Mouse (Mus musculus) right cerebral cortex, adult 18-20 months (tissue): ENCODE data around the gene Arhgap8.
"Not testable (repeated sequence)": the region's sequence is repeated elsewhere in the genome, so short reads cannot be mapped to it uniquely, and the experiment has no call there.

ENCODE experiments used
- DNase-seq: peaks from one replicate; pipeline ENCODE4 v3.0.0; 2022; ENCODE audit warnings: mixed read lengths

The Arhgap8 gene

DNA sequence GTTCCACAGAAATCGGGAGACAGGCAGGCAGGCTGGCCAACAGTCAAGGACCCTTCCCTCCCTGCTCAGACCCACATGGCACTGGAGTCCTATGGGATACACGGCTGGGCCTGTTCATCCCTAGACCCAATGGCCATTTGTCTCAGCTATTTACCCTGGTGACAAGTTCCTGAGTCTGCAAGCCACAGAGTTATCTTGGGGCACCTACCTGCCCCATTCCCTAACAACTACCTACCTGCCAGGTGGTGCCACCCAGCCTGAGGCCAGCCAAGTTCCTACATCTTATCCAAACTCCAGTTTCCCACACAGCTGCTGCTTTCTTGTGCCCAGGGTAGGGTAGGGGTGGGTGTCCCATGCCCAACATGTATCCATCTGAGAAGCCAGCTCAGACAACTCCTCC is 21.7 kb upstream of the Arhgap8 start:
- no peak for DNase-seq

GRCm38 (mm10) chr15:84700147-84700794 is 19.6 kb upstream of the Arhgap8 start:
- peak; percentile 24 for DNase-seq

DNA sequence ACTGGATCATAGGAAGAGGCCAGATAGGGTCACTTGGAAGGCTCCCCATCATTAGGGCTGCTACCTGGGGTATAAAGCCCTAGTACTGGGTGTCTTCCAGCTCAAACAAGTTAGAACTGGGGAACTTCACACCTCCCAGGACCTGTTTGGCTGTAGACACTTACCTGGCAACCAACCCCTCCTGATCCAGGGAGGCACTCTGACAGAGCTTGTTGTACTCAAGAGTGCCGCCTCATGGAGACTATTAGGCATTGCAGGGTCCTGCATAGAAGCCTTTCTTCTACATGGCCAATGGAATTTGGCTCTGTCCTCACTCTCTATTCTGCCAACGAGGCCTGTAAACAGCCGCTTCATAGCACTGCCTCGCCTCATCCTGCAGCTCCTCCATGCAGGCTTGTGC is 17.9 kb upstream of the Arhgap8 start:
- no peak for DNase-seq

GRCm38 (mm10) chr15:84702391-84703345 is 17.2 kb upstream of the Arhgap8 start:
- DNase-seq = no peak

DNA sequence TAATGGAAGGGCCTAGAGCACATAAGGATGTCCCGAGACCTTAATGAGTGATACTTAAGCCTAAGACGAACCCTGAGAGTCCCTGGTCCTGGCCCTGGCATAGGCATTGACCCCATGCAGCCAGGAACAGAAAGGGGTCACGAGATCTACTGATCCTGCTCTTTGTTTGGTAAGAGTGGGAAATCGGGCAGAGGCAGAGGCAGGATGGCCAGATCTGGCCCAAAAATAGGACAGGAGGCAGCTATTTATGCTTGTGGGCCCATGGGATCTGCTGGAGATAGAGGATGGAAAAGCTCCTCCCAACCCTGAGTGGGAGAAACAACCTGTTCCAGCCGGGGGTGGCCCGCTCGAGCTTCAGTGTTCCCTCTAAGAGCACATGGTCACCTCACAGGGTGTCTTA is 15.9 kb upstream of the Arhgap8 start:
- DNase-seq = no peak

- DNase-seq = no peak
Measured at GRCm38 (mm10) chr15:84705351-84705901, 14.4 kb upstream of the Arhgap8 start.

DNA sequence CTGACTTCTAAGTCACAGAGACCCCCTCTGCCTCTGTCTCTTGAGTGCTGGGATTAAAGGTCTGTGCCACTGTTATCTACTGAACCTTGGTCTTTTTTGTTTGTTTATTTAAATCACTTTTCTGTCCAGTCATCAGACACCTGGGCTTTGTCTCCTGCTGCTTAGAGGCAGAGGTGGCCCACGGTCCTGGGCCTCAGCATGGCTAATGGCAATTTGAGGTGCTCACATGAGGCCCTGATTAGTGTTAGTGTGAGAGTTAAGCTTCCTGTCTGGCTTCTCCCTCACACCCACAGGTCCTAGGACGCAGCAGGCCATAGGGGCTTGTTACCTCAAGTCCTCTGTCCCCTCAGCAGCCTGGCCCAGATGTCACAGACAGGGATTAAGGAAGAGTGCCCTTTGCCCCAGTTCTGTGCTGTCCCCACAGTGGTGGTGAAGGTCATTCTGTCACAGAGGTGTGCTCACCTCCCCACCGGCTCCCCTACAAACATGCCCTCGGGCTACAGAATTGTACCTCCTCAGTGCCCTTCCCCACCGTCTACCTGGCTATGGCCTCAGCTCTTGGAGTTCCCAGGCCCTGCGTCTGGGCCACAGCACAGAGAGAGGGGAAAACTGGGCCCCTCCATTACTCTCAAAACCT is 12.8 kb upstream of the Arhgap8 start:
- no peak for DNase-seq

GRCm38 (mm10) chr15:84712566-84713405 is 7.1 kb upstream of the Arhgap8 start:
- DNase-seq = no peak

DNA sequence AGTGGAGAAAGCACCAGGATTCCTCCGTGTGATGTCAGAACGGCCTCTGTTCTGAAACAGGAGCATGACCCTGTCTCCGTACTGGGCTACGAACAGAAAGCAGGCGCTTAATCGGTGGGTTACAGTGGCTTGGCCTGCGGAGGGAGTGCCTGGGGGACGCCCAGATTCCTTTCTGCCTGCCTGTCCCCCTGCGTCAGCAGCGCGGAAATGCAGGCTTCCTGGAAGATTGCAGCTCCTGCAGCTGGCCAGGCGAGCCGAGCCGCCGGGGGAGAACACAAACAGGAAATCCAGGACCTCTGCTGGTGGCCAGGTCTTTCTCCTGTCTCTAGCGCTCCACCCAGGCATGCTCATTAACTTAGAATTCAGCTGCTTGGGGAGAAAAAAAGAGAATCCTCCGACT is 5.1 kb upstream of the Arhgap8 start:
- DNase-seq = peak; percentile 27

- DNase-seq = no peak
Measured at GRCm38 (mm10) chr15:84715132-84715531, 4.7 kb upstream of the Arhgap8 start.

- DNase-seq = not testable (repeated sequence)
Measured at GRCm38 (mm10) chr15:84717570-84718270, 2.1 kb upstream of the Arhgap8 start.

DNA sequence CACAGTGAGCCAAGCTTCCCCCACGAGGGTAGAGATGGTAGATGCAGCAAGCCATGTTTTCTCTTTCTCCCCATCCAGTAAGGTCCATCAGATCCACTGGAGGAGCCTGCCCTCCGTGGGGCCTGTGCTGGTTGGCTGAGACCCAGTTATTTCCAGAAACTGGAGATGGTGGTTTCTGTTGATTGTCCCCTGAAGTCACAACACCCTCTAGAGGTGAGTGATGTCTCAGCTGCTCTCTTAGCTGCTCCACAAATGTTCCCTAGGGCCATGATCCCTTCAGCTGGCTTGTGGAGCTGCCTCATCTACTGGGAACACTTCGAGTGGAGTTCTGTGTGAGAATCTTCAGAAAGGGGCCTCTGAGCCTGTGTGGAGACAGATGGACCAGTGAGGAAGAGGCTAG is 1.1 kb upstream of the Arhgap8 start:
- no peak for DNase-seq

- no peak for DNase-seq
Measured at GRCm38 (mm10) chr15:84720291-84721204, 696 bp downstream of the Arhgap8 start.

- not testable (repeated sequence) for DNase-seq
Measured at GRCm38 (mm10) chr15:84723656-84724055, 3.8 kb downstream of the Arhgap8 start.

DNA sequence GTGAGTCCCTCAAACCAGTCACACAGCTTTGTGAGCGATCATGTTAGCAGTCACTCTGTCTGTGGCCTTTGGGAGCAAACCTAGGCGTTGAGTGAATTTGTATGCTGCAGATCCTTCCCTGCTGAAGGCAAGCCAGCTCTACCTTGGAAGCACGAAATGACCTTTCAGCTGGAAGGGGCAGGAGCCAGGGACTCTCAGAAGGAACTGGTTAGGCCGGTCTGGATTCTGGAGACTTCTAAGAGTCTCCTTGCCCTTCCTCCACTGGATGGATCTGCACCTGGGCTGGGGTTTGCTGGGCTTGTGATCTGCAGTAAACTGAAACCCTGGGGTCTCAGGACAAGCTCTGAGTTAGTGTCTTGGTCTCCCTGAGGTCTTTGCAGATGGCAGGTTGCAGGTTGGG is 4.3 kb downstream of the Arhgap8 start:
- DNase-seq = no peak

DNA sequence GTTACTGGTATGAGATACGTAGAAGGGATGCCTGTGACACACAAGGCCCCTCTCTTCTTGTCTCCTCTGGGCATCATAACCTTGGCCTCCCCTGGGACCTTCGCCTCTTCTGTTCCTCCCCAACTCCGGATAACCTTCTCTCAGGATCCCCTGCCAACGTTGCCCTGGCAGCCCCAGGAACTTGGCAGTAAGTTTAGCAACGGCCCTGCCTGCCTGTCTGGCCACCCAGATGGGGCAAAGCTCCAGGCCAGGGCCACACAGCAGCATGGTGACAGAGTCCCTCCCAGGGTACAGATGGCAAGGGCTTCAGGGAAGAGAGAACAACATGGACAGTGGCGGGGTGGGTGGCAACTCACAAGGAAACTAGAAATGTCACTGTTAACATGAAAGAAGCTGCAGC is 9.8 kb downstream of the Arhgap8 start:
- DNase-seq = peak; percentile 14

GRCm38 (mm10) chr15:84730893-84731292 is 11.0 kb downstream of the Arhgap8 start:
- DNase-seq = no peak

- DNase-seq = no peak
Measured at GRCm38 (mm10) chr15:84731676-84732424, 12.0 kb downstream of the Arhgap8 start.

- DNase-seq = no peak
Measured at GRCm38 (mm10) chr15:84732425-84732749, 12.5 kb downstream of the Arhgap8 start.
